Mouse (Mus musculus) spleen, adult 2 months (tissue): ENCODE data around the gene Klc2.
A peak's percentile ranks its signal among the peaks of the same experiment; 100 is the strongest.

Source experiments
- CTCF ChIP-seq: fragments of 200-500 bp; IDR thresholded peaks from 2 replicates; pipeline ENCODE4 v1.5.1; 2011; ENCODE audit warnings: mild to moderate bottlenecking, inconsistent platforms; ENCODE audit not compliant: insufficient read depth, insufficient read length, insufficient replicate concordance; ENCODE audit errors: extremely low read depth
- POLR2A ChIP-seq: fragments of 200-500 bp; IDR thresholded peaks from 2 replicates; pipeline ENCODE4 v1.6.1; 2011; ENCODE audit warnings: low read depth, low read length, inconsistent platforms

GRCm38 (mm10) chr19:5109659-5110453, 8.5 kb downstream of the Klc2 start:
- TF ChIP-seq CTCF (peak; percentile 24; the same call in 1 of the 2 replicates), POLR2A (no peak)
